ENCODE assay signal across 26 mouse cellular contexts in genomic region chr5:129621361-129621760, GRCm38 (mm10). TPM values are rescaled to one million over a fixed set of nuclear protein-coding genes. Genes with fewer than 3 reads are reported as not detected.
A peak's percentile ranks its signal among the peaks of the same experiment; 100 is the strongest.
DNase-seq lines count a peak whose midpoint lies in the region; ATAC-seq and TF ChIP-seq lines count a peak whose summit lies in the region.
"Had no signal": no experiment of that assay in that cellular context is flagged by ENCODE, and none has a peak within 500 bp of the region (broad histone marks: within the 10 kb centered on the region; RNA-seq: fewer than 3 reads in every experiment).

No protein-coding gene starts in this region.

- H3K4me1 ChIP-seq in liver, embryonic 13.5 days (replicated peaks) = no peaks in the 10 kb centered on the region; the same call in 1 of the 2 replicates
- H3K4me1 ChIP-seq in liver, embryonic 11.5 days (replicated peaks; ENCODE audit: control insufficient read depth, insufficient read depth, low read length) = no peaks in the 10 kb centered on the region
- no peaks in the 10 kb centered on the region for H3K4me1 ChIP-seq in intestine, postnatal 0 days (replicated peaks; ENCODE audit: control insufficient read depth, insufficient read depth, low read length)
- H3K4me1 ChIP-seq in kidney, embryonic 15.5 days = no peaks in the 10 kb centered on the region
- H3K4me1 ChIP-seq: embryonic facial prominence, embryonic 10.5 days; forebrain, embryonic 15.5 days; heart, embryonic 13.5 days; limb, embryonic 15.5 days; lung, embryonic 15.5 days; midbrain, embryonic 10.5 days; neural tube, embryonic 15.5 days had no signal

- no peak overlapping the region for H3K27ac ChIP-seq in liver, embryonic 13.5 days
- no peak overlapping the region for H3K27ac ChIP-seq in liver, embryonic 11.5 days (ENCODE audit: low read depth, low read length)
- no peak overlapping the region for H3K27ac ChIP-seq in intestine, postnatal 0 days (ENCODE audit: low read depth, low read length)
- H3K27ac ChIP-seq in kidney, embryonic 15.5 days = 0 out of 2 replicates have a peak overlapping the region, but pooled peaks have one; percentile 63
- H3K27ac ChIP-seq: embryonic facial prominence, embryonic 10.5 days; forebrain, embryonic 15.5 days; heart, embryonic 13.5 days; hindbrain, postnatal 0 days; limb, embryonic 15.5 days; lung, embryonic 15.5 days; macrophage; midbrain, embryonic 10.5 days; neural tube, embryonic 15.5 days had no signal

- DNase-seq in liver, embryonic 13.5 days = no peak
- no peak for DNase-seq in liver, embryonic 11.5 days (ENCODE audit: low spot score)
- DNase-seq in yolk sac, embryonic 10.5 days (ENCODE audit: low spot score) = peak; percentile 71
- DNase-seq in urinary bladder, postnatal 14 days (ENCODE audit: low spot score) = no peak
- no peak for DNase-seq in right cerebral cortex, postnatal 4 days
- no peak for DNase-seq in right cerebral cortex, postnatal 25 days
- DNase-seq: adrenal gland, adult 8-10 months; cerebellum, adult 11-12 months; cerebellum, postnatal 10 days; gastrocnemius, postnatal 10 days; heart, postnatal 14 days; layer of hippocampus, adult 9-11 months; left cerebral cortex, postnatal 4 days had no signal

- H3K9me3 ChIP-seq in liver, embryonic 13.5 days (replicated peaks) = no peaks in the 10 kb centered on the region
- H3K9me3 ChIP-seq in liver, embryonic 11.5 days (ENCODE audit: control insufficient read depth, low read length) = no peaks in the 10 kb centered on the region
- H3K9me3 ChIP-seq in intestine, postnatal 0 days (ENCODE audit: control insufficient read depth) = no peaks in the 10 kb centered on the region
- no peaks in the 10 kb centered on the region for H3K9me3 ChIP-seq in kidney, embryonic 15.5 days (replicated peaks)
- H3K9me3 ChIP-seq: embryonic facial prominence, embryonic 10.5 days; forebrain, embryonic 15.5 days; heart, embryonic 13.5 days; limb, embryonic 15.5 days; lung, embryonic 15.5 days; midbrain, embryonic 10.5 days; neural tube, embryonic 15.5 days had no signal

- H3K36me3 ChIP-seq in liver, embryonic 13.5 days = no peaks in the 10 kb centered on the region
- H3K36me3 ChIP-seq in liver, embryonic 11.5 days (ENCODE audit: control insufficient read depth, insufficient read depth, low read length) = no peaks in the 10 kb centered on the region
- no peaks in the 10 kb centered on the region for H3K36me3 ChIP-seq in intestine, postnatal 0 days (ENCODE audit: control insufficient read depth, insufficient read depth)
- no peaks in the 10 kb centered on the region for H3K36me3 ChIP-seq in kidney, embryonic 15.5 days
- H3K36me3 ChIP-seq: embryonic facial prominence, embryonic 10.5 days; forebrain, embryonic 15.5 days; heart, embryonic 13.5 days; limb, embryonic 15.5 days; lung, embryonic 15.5 days; midbrain, embryonic 10.5 days; neural tube, embryonic 15.5 days had no signal

- H3K27me3 ChIP-seq in liver, embryonic 13.5 days = no peaks in the 10 kb centered on the region
- H3K27me3 ChIP-seq in liver, embryonic 11.5 days (replicated peaks; ENCODE audit: control insufficient read depth, insufficient read depth, low read length) = no peaks in the 10 kb centered on the region
- no peaks in the 10 kb centered on the region for H3K27me3 ChIP-seq in intestine, postnatal 0 days (replicated peaks; ENCODE audit: control insufficient read depth, insufficient read depth, low read length)
- H3K27me3 ChIP-seq in kidney, embryonic 15.5 days = no peaks in the 10 kb centered on the region
- H3K27me3 ChIP-seq: forebrain, embryonic 15.5 days; heart, embryonic 13.5 days; limb, embryonic 15.5 days; lung, embryonic 15.5 days; neural tube, embryonic 15.5 days had no signal

- WGBS in liver, embryonic 13.5 days (ENCODE audit: insufficient replicate concordance) = 53% methylated on average over 5 of the region's 5 CpGs
- WGBS in liver, embryonic 11.5 days = 74% methylated on average over 5 of the region's 5 CpGs
- WGBS in intestine, postnatal 0 days = 53% methylated on average over 5 of the region's 5 CpGs
- 67% methylated on average over 5 of the region's 5 CpGs for WGBS in kidney, embryonic 15.5 days

- no peak for ATAC-seq in liver, embryonic 13.5 days (ENCODE audit: low read depth)
- no peak for ATAC-seq in liver, embryonic 11.5 days (replicated peaks; ENCODE audit: low FRiP score)
- peak; percentile 41; the same call in 1 of the 2 replicates for ATAC-seq in intestine, postnatal 0 days
- no peak; the same call in 1 of the 2 replicates for ATAC-seq in kidney, embryonic 15.5 days (replicated peaks; ENCODE audit: low FRiP score)
- ATAC-seq: activated CD4-positive, CD25-positive, alpha-beta regulatory T cell, adult 4 months; forebrain, embryonic 15.5 days; hindbrain, postnatal 0 days; midbrain, embryonic 16.5 days had no signal

- no peak overlapping the region for H3K4me3 ChIP-seq in liver, embryonic 13.5 days (replicated peaks)
- no peak overlapping the region for H3K4me3 ChIP-seq in liver, embryonic 11.5 days (ENCODE audit: low read depth, low read length)
- H3K4me3 ChIP-seq in intestine, postnatal 0 days (ENCODE audit: low read depth, low read length) = no peak overlapping the region
- no peak overlapping the region for H3K4me3 ChIP-seq in kidney, embryonic 15.5 days (replicated peaks)
- H3K4me3 ChIP-seq: embryonic facial prominence, embryonic 10.5 days; forebrain, embryonic 15.5 days; heart, embryonic 13.5 days; limb, embryonic 15.5 days; lung, embryonic 15.5 days; midbrain, embryonic 10.5 days; neural tube, embryonic 15.5 days had no signal

- no peak for TF ChIP-seq CTCF in intestine, postnatal 0 days (IDR thresholded peaks at IDR 0.05; ENCODE audit: low read depth)

- no peak overlapping the region for H3K9ac ChIP-seq in liver, embryonic 13.5 days
- no peak overlapping the region for H3K9ac ChIP-seq in liver, embryonic 11.5 days (ENCODE audit: low read depth, low read length)
- H3K9ac ChIP-seq in intestine, postnatal 0 days (ENCODE audit: low read depth, low read length) = no peak overlapping the region
- H3K9ac ChIP-seq in kidney, embryonic 15.5 days = no peak overlapping the region
- H3K9ac ChIP-seq: forebrain, embryonic 15.5 days; heart, embryonic 13.5 days; limb, embryonic 15.5 days; lung, embryonic 15.5 days; neural tube, embryonic 15.5 days had no signal

- 0 out of 2 replicates have a peak overlapping the region, but pooled peaks have one; percentile 17 for H3K4me2 ChIP-seq in liver, embryonic 13.5 days
- H3K4me2 ChIP-seq in liver, embryonic 11.5 days = no peak overlapping the region
- peak overlapping the region; percentile 37 for H3K4me2 ChIP-seq in intestine, postnatal 0 days (replicated peaks; ENCODE audit: low read depth)
- no peak overlapping the region for H3K4me2 ChIP-seq in kidney, embryonic 15.5 days
- H3K4me2 ChIP-seq: forebrain, embryonic 15.5 days; heart, embryonic 13.5 days; limb, embryonic 15.5 days; lung, embryonic 15.5 days; neural tube, embryonic 15.5 days had no signal

RNA-seq across cellular contexts. Expression of gene Mmp17, which starts 37.4 kb away (rescaled TPM):
- polyA plus RNA-seq in liver, embryonic 13.5 days (2015; fragmentation: Nextera tagmentation; extraction: Ambion mirVana) = 0.25 and 0.30 TPM in 2 replicates
- 0.44 and 0.67 TPM in 2 replicates for polyA plus RNA-seq in liver, embryonic 11.5 days (2014; fragmentation: Nextera tagmentation; extraction: Ambion mirVana)
- 2.6 and 2.9 TPM in 2 replicates for polyA plus RNA-seq in intestine, postnatal 0 days (2015; fragmentation: Nextera tagmentation; extraction: Ambion mirVana)
- 3.9 and 4.1 TPM in 2 replicates for polyA plus RNA-seq in kidney, embryonic 15.5 days (2015; fragmentation: Nextera tagmentation; extraction: Ambion mirVana)
- polyA plus RNA-seq: macrophage had no signal

RNA-seq across cellular contexts. Expression of gene Zfp11, which starts 48.5 kb away (rescaled TPM):
- polyA plus RNA-seq in liver, embryonic 13.5 days (2015; fragmentation: Nextera tagmentation; extraction: Ambion mirVana) = 0.73 and 0.94 TPM in 2 replicates
- polyA plus RNA-seq in liver, embryonic 11.5 days (2014; fragmentation: Nextera tagmentation; extraction: Ambion mirVana) = 3.2 and 3.7 TPM in 2 replicates
- 0.93 and 1.0 TPM in 2 replicates for polyA plus RNA-seq in intestine, postnatal 0 days (2015; fragmentation: Nextera tagmentation; extraction: Ambion mirVana)
- 5.2 and 5.6 TPM in 2 replicates for polyA plus RNA-seq in kidney, embryonic 15.5 days (2015; fragmentation: Nextera tagmentation; extraction: Ambion mirVana)

Comparison
In these comparisons a context has a peak if more than half of its experiments do, and no peak if none do; other contexts are left out.
1. H3K4me2 ChIP-seq: peak in liver, embryonic 13.5 days (single experiment) and intestine, postnatal 0 days (single experiment); none in liver, embryonic 11.5 days (single experiment) and kidney, embryonic 15.5 days (single experiment).